Mouse (Mus musculus): ENCODE data around the gene Fads3. TPM values are rescaled to one million over a fixed set of nuclear protein-coding genes. Genes with fewer than 3 reads are reported as not detected.

Gene Fads3
- polyA plus RNA-seq, 1 experiment from 2014 or later, result 39.4 TPM

GRCm38 (mm10) chr19:10039615-10040014 lies 1.8 kb upstream of the Fads3 start:
- Histone ChIP-seq H3K4me2 (no peak overlapping the region), H3K9me3 (replicated peaks) (no peaks in the 10 kb centered on the region), H3K36me3 (0 out of 2 replicates have a peak, but pooled peaks cover 2% of the 10 kb centered on the region), H3K27me3 (no peaks in the 10 kb centered on the region), H3K4me1 (replicated peaks) (peaks cover 73% of the 10 kb centered on the region), H3K27ac (peak overlapping the region; percentile 90), H3K4me3 (no peak overlapping the region), H3K9ac (no peak overlapping the region)
- WGBS, result 71% methylated on average over 2 of the region's 2 CpGs
- ATAC-seq (replicated peaks; ENCODE audit: insufficient number of reproducible peaks, insufficient read depth, low FRiP score, low read depth), result no peak

GRCm38 (mm10) chr19:10040866-10041387 lies 442 bp upstream of the Fads3 start:
- H3K4me3 ChIP-seq, result peak overlapping the region; percentile 84
- no peak for ATAC-seq (replicated peaks; ENCODE audit: insufficient number of reproducible peaks, insufficient read depth, low FRiP score, low read depth)
- peaks cover 78% of the 10 kb centered on the region for H3K4me1 ChIP-seq (replicated peaks)
- no peaks in the 10 kb centered on the region for H3K9me3 ChIP-seq (replicated peaks)
- H3K27me3 ChIP-seq, result no peaks in the 10 kb centered on the region
- WGBS, result 11% methylated on average over 17 of the region's 20 CpGs
- peak overlapping the region; percentile 85 for H3K9ac ChIP-seq
- H3K36me3 ChIP-seq, result no peaks in the 10 kb centered on the region
- peak overlapping the region; percentile 88 for H3K4me2 ChIP-seq
- peak overlapping the region; percentile 90 for H3K27ac ChIP-seq

- ATAC-seq (replicated peaks; ENCODE audit: insufficient number of reproducible peaks, insufficient read depth, low FRiP score, low read depth), result no peak; the same call in 1 of the 2 replicates
- H3K4me1 ChIP-seq (replicated peaks), result peaks cover 90% of the 10 kb centered on the region
- no peaks in the 10 kb centered on the region for H3K9me3 ChIP-seq (replicated peaks)
- H3K4me2 ChIP-seq, result peak overlapping the region; percentile 88
- WGBS, result 26% methylated on average over 6 of the region's 6 CpGs
- H3K4me3 ChIP-seq, result peak overlapping the region; percentile 84
- H3K27me3 ChIP-seq, result no peaks in the 10 kb centered on the region
- peak overlapping the region; percentile 90 for H3K27ac ChIP-seq
- H3K36me3 ChIP-seq, result no peaks in the 10 kb centered on the region
- H3K9ac ChIP-seq, result peak overlapping the region; percentile 85
Measured at GRCm38 (mm10) chr19:10042232-10042631, 863 bp downstream of the Fads3 start.

GRCm38 (mm10) chr19:10042816-10043215 lies 1.4 kb downstream of the Fads3 start:
- H3K9ac ChIP-seq, result peak overlapping the region; percentile 85
- no peak; the same call in 1 of the 2 replicates for ATAC-seq (replicated peaks; ENCODE audit: insufficient number of reproducible peaks, insufficient read depth, low FRiP score, low read depth)
- no peaks in the 10 kb centered on the region for H3K36me3 ChIP-seq
- H3K4me2 ChIP-seq, result peak overlapping the region; percentile 88
- 57% methylated on average over 4 of the region's 4 CpGs for WGBS
- no peaks in the 10 kb centered on the region for H3K9me3 ChIP-seq (replicated peaks)
- H3K4me3 ChIP-seq, result peak overlapping the region; percentile 84
- H3K4me1 ChIP-seq (replicated peaks), result peaks cover 90% of the 10 kb centered on the region
- H3K27me3 ChIP-seq, result no peaks in the 10 kb centered on the region
- peak overlapping the region; percentile 90 for H3K27ac ChIP-seq

- Histone ChIP-seq H3K27me3 (no peaks in the 10 kb centered on the region), H3K36me3 (no peaks in the 10 kb centered on the region), H3K27ac (peak overlapping the region; percentile 90), H3K4me2 (peak overlapping the region; percentile 88), H3K4me1 (replicated peaks) (peaks cover 87% of the 10 kb centered on the region), H3K4me3 (peak overlapping the region; percentile 84), H3K9me3 (replicated peaks) (no peaks in the 10 kb centered on the region), H3K9ac (no peak overlapping the region)
- peak; percentile 45 for ATAC-seq (replicated peaks; ENCODE audit: insufficient number of reproducible peaks, insufficient read depth, low FRiP score, low read depth)
Measured at GRCm38 (mm10) chr19:10043643-10044042, 2.3 kb downstream of the Fads3 start.

- peaks cover 85% of the 10 kb centered on the region for H3K4me1 ChIP-seq (replicated peaks)
- no peak overlapping the region for H3K4me2 ChIP-seq
- no peak for ATAC-seq (replicated peaks; ENCODE audit: insufficient number of reproducible peaks, insufficient read depth, low FRiP score, low read depth)
- no peak overlapping the region for H3K4me3 ChIP-seq
- H3K36me3 ChIP-seq, result no peaks in the 10 kb centered on the region
- no peaks in the 10 kb centered on the region for H3K9me3 ChIP-seq (replicated peaks)
- 62% methylated on average over 2 of the region's 2 CpGs for WGBS
- peak overlapping the region; percentile 66 for H3K27ac ChIP-seq
- H3K27me3 ChIP-seq, result no peaks in the 10 kb centered on the region
- H3K9ac ChIP-seq, result no peak overlapping the region
Measured at GRCm38 (mm10) chr19:10045707-10046106, 4.3 kb downstream of the Fads3 start.

- Histone ChIP-seq H3K4me2 (peak overlapping the region; percentile 17; the same call in 1 of the 2 replicates), H3K27me3 (no peaks in the 10 kb centered on the region), H3K36me3 (no peaks in the 10 kb centered on the region), H3K9ac (no peak overlapping the region), H3K9me3 (replicated peaks) (no peaks in the 10 kb centered on the region), H3K4me1 (replicated peaks) (peaks cover 86% of the 10 kb centered on the region), H3K27ac (peak overlapping the region; percentile 66), H3K4me3 (no peak overlapping the region)
- 20% methylated on average over 4 of the region's 4 CpGs for WGBS
- no peak for ATAC-seq (replicated peaks; ENCODE audit: insufficient number of reproducible peaks, insufficient read depth, low FRiP score, low read depth)
Measured at GRCm38 (mm10) chr19:10046346-10046745, 5.0 kb downstream of the Fads3 start.

- ATAC-seq (replicated peaks; ENCODE audit: insufficient number of reproducible peaks, insufficient read depth, low FRiP score, low read depth), result no peak
- Histone ChIP-seq H3K4me3 (no peak overlapping the region), H3K36me3 (no peaks in the 10 kb centered on the region), H3K4me2 (no peak overlapping the region), H3K27ac (peak overlapping the region; percentile 66), H3K4me1 (replicated peaks) (peaks cover 84% of the 10 kb centered on the region), H3K9ac (no peak overlapping the region), H3K9me3 (replicated peaks) (no peaks in the 10 kb centered on the region), H3K27me3 (no peaks in the 10 kb centered on the region)
- 26% methylated on average over 3 of the region's 3 CpGs for WGBS
Measured at GRCm38 (mm10) chr19:10046983-10047382, 5.6 kb downstream of the Fads3 start.

GRCm38 (mm10) chr19:10049533-10049932 lies 8.2 kb downstream of the Fads3 start:
- ATAC-seq (replicated peaks; ENCODE audit: insufficient number of reproducible peaks, insufficient read depth, low FRiP score, low read depth), result no peak; the same call in 1 of the 2 replicates
- peaks cover 60% of the 10 kb centered on the region for H3K4me1 ChIP-seq (replicated peaks)
- H3K27ac ChIP-seq, result no peak overlapping the region
- H3K4me3 ChIP-seq, result no peak overlapping the region
- H3K27me3 ChIP-seq, result no peaks in the 10 kb centered on the region
- no peak overlapping the region for H3K9ac ChIP-seq
- H3K9me3 ChIP-seq (replicated peaks), result no peaks in the 10 kb centered on the region
- H3K36me3 ChIP-seq, result peaks cover 21% of the 10 kb centered on the region
- no peak overlapping the region for H3K4me2 ChIP-seq

GRCm38 (mm10) chr19:10050438-10050837 lies 9.1 kb downstream of the Fads3 start:
- Histone ChIP-seq H3K27ac (no peak overlapping the region), H3K4me1 (replicated peaks) (peaks cover 52% of the 10 kb centered on the region), H3K4me3 (no peak overlapping the region), H3K9me3 (replicated peaks) (no peaks in the 10 kb centered on the region), H3K36me3 (peaks cover 30% of the 10 kb centered on the region), H3K27me3 (no peaks in the 10 kb centered on the region), H3K4me2 (no peak overlapping the region), H3K9ac (no peak overlapping the region)
- 63% methylated on average over 2 of the region's 2 CpGs for WGBS
- no peak for ATAC-seq (replicated peaks; ENCODE audit: insufficient number of reproducible peaks, insufficient read depth, low FRiP score, low read depth)

- Histone ChIP-seq H3K9ac (no peak overlapping the region), H3K27me3 (no peaks in the 10 kb centered on the region), H3K27ac (no peak overlapping the region), H3K4me1 (replicated peaks) (peaks cover 30% of the 10 kb centered on the region), H3K4me3 (no peak overlapping the region), H3K36me3 (peaks cover 52% of the 10 kb centered on the region), H3K4me2 (no peak overlapping the region), H3K9me3 (replicated peaks) (no peaks in the 10 kb centered on the region)
- no peak for ATAC-seq (replicated peaks; ENCODE audit: insufficient number of reproducible peaks, insufficient read depth, low FRiP score, low read depth)
- 87% methylated on average over 4 of the region's 4 CpGs for WGBS
Measured at GRCm38 (mm10) chr19:10052698-10053097, 11.3 kb downstream of the Fads3 start.

- 93% methylated on average over 10 of the region's 10 CpGs for WGBS
- Histone ChIP-seq H3K36me3 (peaks cover 63% of the 10 kb centered on the region), H3K9ac (no peak overlapping the region), H3K4me3 (no peak overlapping the region), H3K4me1 (replicated peaks) (peaks cover 26% of the 10 kb centered on the region), H3K4me2 (no peak overlapping the region), H3K27ac (no peak overlapping the region), H3K27me3 (no peaks in the 10 kb centered on the region), H3K9me3 (replicated peaks) (no peaks in the 10 kb centered on the region)
- no peak for ATAC-seq (replicated peaks; ENCODE audit: insufficient number of reproducible peaks, insufficient read depth, low FRiP score, low read depth)
Measured at GRCm38 (mm10) chr19:10053692-10054260, 12.4 kb downstream of the Fads3 start.
